Mouse (Mus musculus): ENCODE data around the gene March8. TPM values are rescaled to one million over a fixed set of nuclear protein-coding genes. Genes with fewer than 3 reads are reported as not detected.

The March8 gene
- polyA plus RNA-seq, 1 experiment from 2014 or later, result 52.2 TPM

DNA sequence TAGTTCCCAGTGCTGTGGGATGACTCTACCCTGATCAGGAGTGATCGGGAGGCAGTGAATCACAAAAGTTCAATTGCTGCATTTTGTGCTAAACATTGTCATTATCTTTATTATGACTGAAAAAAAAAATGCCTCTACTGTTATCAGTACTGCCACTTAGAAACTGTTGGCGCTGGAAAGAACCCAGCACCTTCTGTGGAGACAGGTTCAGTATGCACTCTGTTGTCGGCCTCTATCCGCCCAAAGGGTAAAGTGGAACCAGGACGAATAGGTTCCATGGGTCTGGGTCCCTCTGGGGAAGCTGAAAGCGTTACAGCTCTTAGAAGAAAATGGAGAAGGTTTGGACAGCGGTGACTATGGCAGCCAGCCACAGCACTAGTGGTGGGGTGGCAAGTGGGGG lies 41.1 kb downstream of the March8 start:
- Histone ChIP-seq H3K9me3 (no peaks in the 10 kb centered on the region), H3K4me3 (replicated peaks) (no peak overlapping the region), H3K4me2 (no peak overlapping the region), H3K36me3 (replicated peaks) (peaks cover 11% of the 10 kb centered on the region), H3K9ac (no peak overlapping the region), H3K27ac (no peak overlapping the region), H3K27me3 (no peaks in the 10 kb centered on the region), H3K4me1 (peaks cover 7% of the 10 kb centered on the region; the same call in 1 of the 2 replicates)
- 93% methylated on average over 7 of the region's 7 CpGs for WGBS
- ATAC-seq (ENCODE audit: low FRiP score), result no peak

DNA sequence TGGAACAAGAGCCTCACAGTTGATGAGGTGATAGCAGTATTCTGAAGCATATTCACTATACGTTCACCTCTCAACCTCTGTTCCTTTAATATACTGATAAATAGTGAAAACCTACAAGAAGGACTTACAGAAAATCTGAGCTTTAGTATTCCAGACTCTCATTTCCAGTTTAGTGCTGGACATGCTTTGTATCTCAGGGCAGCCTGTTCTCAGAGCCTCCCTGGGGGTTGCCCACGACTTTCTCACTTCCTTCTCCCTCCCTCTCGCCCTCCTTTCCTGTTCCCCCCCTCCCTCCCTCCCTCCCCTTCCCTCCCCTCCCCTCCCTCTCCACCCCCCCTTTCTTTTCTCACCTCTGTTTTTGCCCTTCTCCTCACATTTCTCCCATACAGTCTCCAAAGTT lies 42.3 kb downstream of the March8 start:
- Histone ChIP-seq H3K9ac (no peak overlapping the region), H3K27me3 (no peaks in the 10 kb centered on the region), H3K4me1 (peaks cover 7% of the 10 kb centered on the region), H3K36me3 (replicated peaks) (peaks cover 11% of the 10 kb centered on the region), H3K9me3 (no peaks in the 10 kb centered on the region), H3K4me2 (no peak overlapping the region), H3K27ac (no peak overlapping the region), H3K4me3 (replicated peaks) (no peak overlapping the region)
- WGBS, result 69% methylated on average over 3 of the region's 3 CpGs
- no peak for ATAC-seq (ENCODE audit: low FRiP score)

DNA sequence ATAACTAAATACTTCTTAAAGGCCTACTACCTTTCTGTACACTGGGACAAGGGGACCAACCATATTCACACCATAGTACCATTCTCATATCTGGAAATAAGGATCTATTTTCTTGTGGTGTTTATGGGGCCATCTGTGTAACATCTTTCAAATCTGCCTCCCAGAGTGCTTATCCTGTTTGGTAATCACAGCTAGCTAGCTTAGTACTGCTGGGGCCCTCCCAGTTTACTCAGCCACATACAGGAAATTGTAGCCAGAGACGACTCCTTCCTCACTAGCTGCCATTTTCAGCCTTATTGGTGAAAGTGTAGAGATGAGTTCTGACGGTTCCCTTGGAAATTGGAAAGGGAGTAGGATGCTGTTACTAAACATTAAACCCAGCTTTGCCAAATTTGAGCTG lies 43.8 kb downstream of the March8 start:
- Histone ChIP-seq H3K4me3 (replicated peaks) (no peak overlapping the region), H3K27me3 (no peaks in the 10 kb centered on the region), H3K36me3 (replicated peaks) (peaks cover 11% of the 10 kb centered on the region), H3K4me1 (peaks cover 21% of the 10 kb centered on the region), H3K27ac (no peak overlapping the region), H3K9ac (no peak overlapping the region), H3K4me2 (no peak overlapping the region), H3K9me3 (no peaks in the 10 kb centered on the region)
- no peak for ATAC-seq (ENCODE audit: low FRiP score)
- 80% methylated on average over 2 of the region's 2 CpGs for WGBS

DNA sequence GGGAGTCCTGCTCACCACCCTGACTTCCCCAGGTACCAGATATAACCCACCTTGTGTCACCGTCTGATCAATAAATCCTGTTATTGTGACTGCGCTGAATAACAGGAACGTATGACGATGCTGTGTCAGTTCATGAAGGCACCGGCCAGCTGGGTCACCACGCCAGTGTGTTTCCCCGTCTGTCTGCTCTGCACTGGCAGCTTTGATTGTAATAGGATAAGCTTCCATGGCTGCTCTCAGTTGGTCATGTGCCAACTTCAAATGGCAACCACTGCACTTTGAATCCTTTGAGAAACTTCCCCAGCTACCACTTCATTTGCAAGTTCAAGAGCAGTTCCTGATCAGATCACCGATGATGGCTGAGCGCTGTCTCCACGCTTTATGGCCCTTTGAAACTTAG lies 45.8 kb downstream of the March8 start:
- ATAC-seq (ENCODE audit: low FRiP score), result no peak
- no peaks in the 10 kb centered on the region for H3K9me3 ChIP-seq
- no peaks in the 10 kb centered on the region for H3K27me3 ChIP-seq
- H3K4me3 ChIP-seq (replicated peaks), result no peak overlapping the region
- H3K4me1 ChIP-seq, result peaks cover 24% of the 10 kb centered on the region
- H3K27ac ChIP-seq, result 0 out of 2 replicates have a peak overlapping the region, but pooled peaks have one; percentile 13
- no peaks in the 10 kb centered on the region; the same call in 1 of the 2 replicates for H3K36me3 ChIP-seq (replicated peaks)
- WGBS, result 86% methylated on average over 10 of the region's 10 CpGs
- no peak overlapping the region for H3K4me2 ChIP-seq
- H3K9ac ChIP-seq, result no peak overlapping the region

DNA sequence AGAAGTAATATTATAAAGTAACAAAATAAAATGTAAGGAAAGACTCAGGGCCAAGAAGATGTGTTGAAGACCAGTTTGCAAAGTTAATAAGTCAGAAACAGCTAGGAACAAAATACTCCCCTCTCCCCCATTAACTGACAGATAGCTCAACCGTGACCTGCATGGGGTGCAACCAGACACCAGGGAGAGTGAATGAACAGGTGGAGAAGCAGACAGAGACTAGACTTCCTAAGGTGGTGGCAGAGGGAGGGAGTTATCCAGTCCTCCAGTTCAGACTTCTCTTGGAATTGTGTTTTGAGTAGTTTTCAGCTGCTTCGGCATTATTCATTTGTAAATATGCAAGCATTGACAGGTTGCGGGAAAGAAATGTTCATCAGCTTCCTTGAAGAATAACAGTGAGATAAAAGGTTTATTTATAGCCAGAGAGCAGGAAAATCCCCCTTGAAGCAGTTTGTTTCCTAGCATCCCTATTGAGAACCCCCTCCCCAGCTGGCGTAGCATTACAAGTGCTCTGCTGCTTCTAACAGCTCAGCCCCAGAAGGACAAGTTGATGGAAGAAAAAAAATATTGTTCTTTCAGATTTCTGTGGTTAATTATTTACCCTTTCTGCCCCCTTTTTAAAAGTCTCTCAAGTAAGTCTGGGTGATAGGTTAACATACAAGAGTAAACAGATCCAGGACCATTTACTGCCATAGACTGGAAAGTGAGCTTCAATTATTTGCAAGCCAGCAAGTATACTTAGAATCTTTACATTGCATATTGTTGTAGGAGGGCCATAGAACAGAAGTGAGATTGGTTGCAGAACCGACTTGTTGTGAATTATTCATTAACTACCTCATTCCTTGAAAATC lies 47.6 kb downstream of the March8 start:
- Histone ChIP-seq H3K36me3 (replicated peaks) (no peaks in the 10 kb centered on the region), H3K9ac (peak overlapping the region; percentile 12; the same call in 1 of the 2 replicates), H3K27ac (peak overlapping the region; percentile 36; the same call in 1 of the 2 replicates), H3K4me3 (replicated peaks) (no peak overlapping the region), H3K27me3 (no peaks in the 10 kb centered on the region), H3K9me3 (no peaks in the 10 kb centered on the region), H3K4me1 (peaks cover 24% of the 10 kb centered on the region), H3K4me2 (peak overlapping the region; percentile 22; the same call in 1 of the 2 replicates)
- 21% methylated on average over 5 of the region's 5 CpGs for WGBS
- ATAC-seq (ENCODE audit: low FRiP score), result peak; percentile 46; the same call in 1 of the 2 replicates

DNA sequence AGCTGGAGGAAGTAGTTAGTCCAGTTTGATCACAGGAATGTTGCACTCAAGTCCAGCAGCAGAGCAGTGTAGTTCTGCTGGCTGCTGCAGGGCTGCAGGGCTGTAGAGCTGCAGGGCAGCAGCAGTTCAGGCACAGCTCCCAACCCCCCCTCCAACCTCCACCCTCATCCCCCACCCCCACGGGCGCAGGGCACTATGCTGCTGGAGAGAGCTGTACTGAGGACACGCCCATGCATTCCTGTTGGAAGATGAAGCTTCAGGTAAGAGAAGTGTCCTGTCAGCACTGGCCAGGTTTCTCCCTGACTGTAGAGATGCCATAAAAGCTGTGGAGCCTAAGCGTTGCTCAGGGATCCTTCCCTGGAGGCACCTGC lies 48.2 kb downstream of the March8 start:
- Histone ChIP-seq H3K27ac (peak overlapping the region; percentile 36; the same call in 1 of the 2 replicates), H3K4me1 (peaks cover 24% of the 10 kb centered on the region), H3K9me3 (no peaks in the 10 kb centered on the region), H3K4me2 (peak overlapping the region; percentile 22; the same call in 1 of the 2 replicates), H3K36me3 (replicated peaks) (no peaks in the 10 kb centered on the region), H3K4me3 (replicated peaks) (no peak overlapping the region), H3K9ac (peak overlapping the region; percentile 12; the same call in 1 of the 2 replicates), H3K27me3 (no peaks in the 10 kb centered on the region)
- 27% methylated on average over 4 of the region's 4 CpGs for WGBS
- peak; percentile 68 for ATAC-seq (ENCODE audit: low FRiP score)

DNA sequence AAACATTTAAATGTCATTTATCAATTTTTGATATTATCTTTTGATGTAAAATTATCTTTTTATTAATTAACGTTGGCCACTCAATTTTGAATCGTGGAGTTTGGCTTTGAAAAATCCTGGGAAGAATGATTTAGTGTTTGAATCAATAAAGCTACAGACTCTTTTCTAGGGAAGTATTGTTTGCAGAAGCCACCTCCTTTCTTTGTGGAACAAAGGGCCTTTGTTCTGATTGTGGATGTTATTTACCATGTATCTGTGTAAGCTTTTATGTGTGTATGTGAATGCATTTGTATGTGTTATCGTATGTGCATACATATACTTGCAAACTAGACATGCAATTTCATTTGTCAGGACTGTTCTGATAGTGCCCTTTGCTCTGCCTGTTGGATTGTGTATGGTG lies 48.7 kb downstream of the March8 start:
- peaks cover 24% of the 10 kb centered on the region for H3K4me1 ChIP-seq
- no peaks in the 10 kb centered on the region for H3K9me3 ChIP-seq
- no peaks in the 10 kb centered on the region for H3K36me3 ChIP-seq (replicated peaks)
- 44% methylated on average over 3 of the region's 3 CpGs for WGBS
- H3K4me3 ChIP-seq (replicated peaks), result no peak overlapping the region
- H3K27me3 ChIP-seq, result no peaks in the 10 kb centered on the region
- no peak overlapping the region for H3K9ac ChIP-seq
- H3K27ac ChIP-seq, result no peak overlapping the region
- ATAC-seq (ENCODE audit: low FRiP score), result no peak
- no peak overlapping the region for H3K4me2 ChIP-seq

DNA sequence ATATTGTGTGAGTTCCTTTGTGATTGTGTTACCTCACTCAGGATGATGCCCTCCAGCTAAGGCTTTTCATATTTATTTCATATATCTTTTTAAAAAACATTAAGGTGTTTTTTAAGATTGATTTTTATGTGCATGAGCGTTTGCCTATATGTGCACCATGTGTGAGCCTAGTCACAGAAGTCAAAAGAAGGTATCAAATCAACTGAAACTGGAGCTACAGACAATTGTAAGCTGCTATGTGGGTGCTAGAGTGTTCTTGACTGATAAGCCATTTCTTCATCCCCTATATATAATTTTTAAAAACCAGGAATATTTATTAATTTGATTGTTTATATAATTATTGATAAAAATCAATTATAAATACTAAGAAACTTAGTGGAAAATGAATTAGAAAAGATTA lies 50.2 kb downstream of the March8 start:
- Histone ChIP-seq H3K27me3 (no peaks in the 10 kb centered on the region), H3K4me1 (peaks cover 24% of the 10 kb centered on the region), H3K9me3 (no peaks in the 10 kb centered on the region), H3K9ac (no peak overlapping the region), H3K36me3 (replicated peaks) (no peaks in the 10 kb centered on the region), H3K27ac (no peak overlapping the region), H3K4me3 (replicated peaks) (no peak overlapping the region), H3K4me2 (no peak overlapping the region)
- WGBS, result 98% methylated on average over 1 of the region's 1 CpGs
- ATAC-seq (ENCODE audit: low FRiP score), result no peak

DNA sequence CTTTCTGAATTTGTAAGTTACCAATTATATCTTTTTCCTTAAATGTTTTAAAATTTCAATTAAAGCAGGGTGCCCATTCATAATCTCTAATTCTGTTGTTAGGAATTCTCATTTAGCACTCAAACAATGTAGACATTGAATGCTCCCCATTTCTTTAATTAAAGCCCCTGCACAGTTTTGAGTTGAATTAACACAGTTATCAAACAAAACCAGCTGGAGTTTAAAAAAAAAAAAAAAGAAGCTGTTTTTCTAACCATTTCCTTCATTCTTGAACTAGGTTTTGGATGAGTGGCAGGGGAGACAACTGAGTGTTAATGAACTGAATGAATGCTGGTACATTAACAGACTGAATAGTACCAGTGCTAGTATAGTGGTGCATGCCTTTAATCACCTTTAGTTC lies 51.7 kb downstream of the March8 start:
- no peak overlapping the region for H3K9ac ChIP-seq
- no peaks in the 10 kb centered on the region for H3K27me3 ChIP-seq
- H3K4me3 ChIP-seq (replicated peaks), result no peak overlapping the region
- no peak overlapping the region for H3K27ac ChIP-seq
- ATAC-seq (ENCODE audit: low FRiP score), result no peak
- no peaks in the 10 kb centered on the region for H3K36me3 ChIP-seq (replicated peaks)
- peaks cover 17% of the 10 kb centered on the region for H3K4me1 ChIP-seq
- no peaks in the 10 kb centered on the region for H3K9me3 ChIP-seq
- H3K4me2 ChIP-seq, result no peak overlapping the region

DNA sequence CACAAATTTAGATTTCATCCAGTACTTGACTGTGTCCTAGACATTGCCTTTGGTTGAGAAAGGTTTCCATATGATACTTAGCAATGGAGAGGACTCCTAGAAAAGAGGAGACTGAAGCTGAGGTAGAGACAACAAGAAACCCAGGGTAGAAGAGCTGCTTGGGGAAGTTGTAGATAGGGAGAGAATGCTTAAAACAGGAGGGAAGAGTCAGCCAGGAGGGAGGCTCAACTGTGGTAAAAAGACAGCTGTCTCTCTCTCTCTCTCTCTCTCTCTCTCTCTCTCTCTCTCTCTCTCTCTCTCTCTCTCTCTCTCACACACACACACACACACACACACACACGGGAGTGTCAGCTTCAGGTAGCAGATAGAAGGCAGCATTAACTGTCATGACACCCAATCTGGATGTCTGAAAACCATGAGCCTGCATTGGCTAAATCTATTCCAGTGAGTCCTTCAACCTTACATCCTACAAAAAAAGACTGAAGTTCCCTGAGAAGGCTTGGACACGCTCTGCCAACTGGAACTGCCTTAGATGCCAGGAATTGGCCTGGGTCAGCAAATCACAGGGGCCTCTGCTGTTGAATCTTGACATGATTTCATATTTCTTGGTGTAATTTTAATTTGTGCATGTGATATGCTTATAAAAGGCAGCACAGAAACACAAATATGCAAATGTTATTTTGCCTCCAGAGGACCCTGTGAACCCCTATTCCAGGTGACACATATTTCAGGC lies 57.3 kb downstream of the March8 start:
- Histone ChIP-seq H3K27me3 (no peaks in the 10 kb centered on the region), H3K27ac (no peak overlapping the region), H3K9ac (no peak overlapping the region), H3K4me3 (replicated peaks) (no peak overlapping the region), H3K4me1 (peaks cover 25% of the 10 kb centered on the region), H3K4me2 (no peak overlapping the region), H3K9me3 (no peaks in the 10 kb centered on the region), H3K36me3 (replicated peaks) (no peaks in the 10 kb centered on the region)
- no peak for ATAC-seq (ENCODE audit: low FRiP score)
- 88% methylated on average over 2 of the region's 2 CpGs for WGBS

DNA sequence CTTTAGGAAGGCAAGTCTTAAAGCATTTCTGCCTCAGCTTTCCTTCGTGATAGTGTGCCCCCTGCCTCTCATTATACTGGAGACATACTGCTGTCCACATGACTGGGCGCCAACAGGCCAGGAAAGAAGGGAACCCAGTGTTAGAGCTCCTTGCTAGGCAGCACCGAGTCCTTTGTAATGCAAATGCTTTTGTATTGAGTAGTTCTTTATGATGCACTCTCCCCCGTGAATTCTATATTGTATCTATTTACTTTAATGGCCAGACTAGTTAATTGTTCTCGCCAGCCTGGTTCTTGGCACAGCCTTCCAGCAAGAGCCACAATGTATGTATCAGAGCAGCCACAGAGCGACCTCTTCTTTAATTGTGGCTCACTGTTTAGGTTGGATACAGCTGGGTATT lies 59.8 kb downstream of the March8 start:
- Histone ChIP-seq H3K4me2 (peak overlapping the region; percentile 15), H3K9me3 (no peaks in the 10 kb centered on the region), H3K4me3 (replicated peaks) (no peak overlapping the region), H3K4me1 (peaks cover 25% of the 10 kb centered on the region), H3K9ac (no peak overlapping the region), H3K27me3 (no peaks in the 10 kb centered on the region), H3K36me3 (replicated peaks) (0 out of 2 replicates have a peak, but pooled peaks cover 14% of the 10 kb centered on the region), H3K27ac (peak overlapping the region; percentile 80)
- ATAC-seq (ENCODE audit: low FRiP score), result peak; percentile 93
- 7% methylated on average over 6 of the region's 6 CpGs for WGBS

DNA sequence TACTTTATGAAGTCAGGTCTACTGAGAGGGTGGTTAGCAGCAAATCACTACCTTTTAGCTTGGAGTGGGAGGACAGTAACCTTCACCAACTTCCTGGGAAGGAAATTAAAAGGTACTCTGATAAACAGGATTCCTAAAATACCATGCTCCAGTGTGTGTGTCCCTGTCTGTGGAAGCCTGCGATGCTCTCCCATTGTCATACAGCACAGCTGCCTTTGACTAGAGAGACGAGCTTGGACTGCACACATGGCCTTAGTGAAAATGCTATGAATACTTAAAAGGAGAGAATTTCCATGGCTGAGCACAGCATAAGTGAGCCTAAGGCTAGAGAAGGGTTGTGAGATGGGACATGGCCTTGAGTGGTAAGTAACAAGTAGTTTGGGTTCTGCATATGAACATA lies 60.3 kb downstream of the March8 start:
- Histone ChIP-seq H3K27ac (peak overlapping the region; percentile 80), H3K9ac (no peak overlapping the region), H3K4me2 (peak overlapping the region; percentile 15), H3K27me3 (no peaks in the 10 kb centered on the region), H3K4me3 (replicated peaks) (no peak overlapping the region), H3K36me3 (replicated peaks) (0 out of 2 replicates have a peak, but pooled peaks cover 14% of the 10 kb centered on the region), H3K9me3 (no peaks in the 10 kb centered on the region), H3K4me1 (peaks cover 25% of the 10 kb centered on the region)
- ATAC-seq (ENCODE audit: low FRiP score), result peak; percentile 37; the same call in 1 of the 2 replicates
- WGBS, result 37% methylated on average over 2 of the region's 2 CpGs
